Mouse (Mus musculus): Measurements from ENCODE around the gene Gm39653.
"Not testable (repeated sequence)": the region's sequence is repeated elsewhere in the genome, so short reads cannot be mapped to it uniquely, and the experiment has no call there.

Gm39653 gene

DNA sequence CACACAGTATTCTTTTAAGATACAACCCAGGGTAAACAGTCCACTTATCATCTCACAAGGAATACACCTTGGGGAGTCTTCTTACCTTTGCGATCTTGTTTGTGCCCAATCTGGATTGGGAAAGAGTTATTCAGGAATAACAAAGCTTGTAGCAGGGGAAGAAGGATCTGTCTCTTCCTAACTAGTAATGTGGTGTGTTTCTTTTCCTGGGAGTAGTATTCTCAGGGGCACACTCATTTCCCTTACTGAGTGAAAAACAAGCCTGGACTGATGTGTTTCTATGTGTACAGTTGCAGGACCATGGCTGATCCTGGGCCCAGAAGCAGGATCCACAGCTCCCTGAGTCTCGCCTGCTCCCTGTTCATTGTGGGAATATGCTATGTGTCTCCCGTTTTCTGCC, at the start of gene Gm39653:
TSS of gene Gm39653 (plus strand) at position 301 of the 400 bp plus-strand sequence.
- DNase-seq (ENCODE audit: low spot score) = no peak

DNA sequence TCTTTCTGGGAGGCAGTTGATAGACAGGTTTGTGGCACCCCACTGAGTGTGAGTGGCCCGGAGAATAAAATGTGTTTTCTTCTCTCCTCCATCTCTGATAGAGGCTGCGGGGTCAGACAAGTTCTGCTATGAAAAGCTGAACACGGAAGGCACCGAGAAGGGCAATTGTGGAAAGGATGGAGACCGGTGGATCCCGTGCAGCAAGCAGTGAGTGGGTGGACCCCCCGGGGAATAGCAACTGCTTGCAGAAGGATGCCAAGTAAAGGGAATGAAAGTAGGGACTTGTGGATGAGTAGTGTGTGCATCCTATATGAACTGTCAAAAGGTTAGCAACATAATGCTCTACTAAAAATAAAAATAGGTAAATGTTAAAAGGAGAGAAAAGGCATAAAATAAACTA, 49.3 kb upstream of the Gm39653 start:
- no peak for DNase-seq (ENCODE audit: low spot score)

DNA sequence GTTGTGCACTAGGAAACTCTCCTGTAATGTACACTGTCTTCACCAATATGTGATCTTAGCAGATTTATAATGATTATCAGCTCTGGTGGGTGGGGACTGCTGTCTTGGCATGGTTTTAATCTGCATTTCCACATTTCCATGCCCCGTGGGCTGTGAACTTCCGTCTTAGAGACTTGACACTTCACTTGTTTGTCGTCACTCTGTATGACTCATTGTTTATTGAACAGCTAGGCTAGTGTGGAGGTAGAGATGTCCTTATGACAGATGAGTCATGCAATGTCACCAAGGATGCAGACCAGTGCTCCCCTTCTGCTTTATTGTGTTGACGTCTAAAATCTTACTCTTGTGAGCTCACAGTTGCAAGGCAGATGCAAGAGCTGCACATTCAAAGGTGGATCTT, 48.7 kb upstream of the Gm39653 start:
- no peak for DNase-seq (ENCODE audit: low spot score)

DNA sequence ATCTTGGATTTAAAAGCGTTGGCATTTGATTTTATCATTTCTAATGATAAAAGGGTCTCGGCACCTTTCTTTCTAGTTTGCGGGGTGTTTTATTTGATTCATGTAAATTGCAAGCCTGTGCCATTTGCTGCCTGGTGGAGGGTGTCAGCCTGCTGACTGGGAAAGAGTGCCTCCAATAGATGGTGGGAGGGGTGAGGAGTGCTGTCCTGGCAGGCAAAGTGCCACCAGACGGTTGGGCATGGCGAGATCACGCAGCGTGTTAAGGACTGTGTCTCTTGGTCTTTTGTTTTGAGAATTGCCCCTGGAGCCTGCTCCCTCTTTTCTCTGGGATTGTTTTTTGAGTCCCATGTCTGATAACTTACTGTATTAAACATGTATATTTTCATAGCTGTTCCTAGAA, 43.5 kb upstream of the Gm39653 start:
- DNase-seq (ENCODE audit: low spot score) = no peak

DNA sequence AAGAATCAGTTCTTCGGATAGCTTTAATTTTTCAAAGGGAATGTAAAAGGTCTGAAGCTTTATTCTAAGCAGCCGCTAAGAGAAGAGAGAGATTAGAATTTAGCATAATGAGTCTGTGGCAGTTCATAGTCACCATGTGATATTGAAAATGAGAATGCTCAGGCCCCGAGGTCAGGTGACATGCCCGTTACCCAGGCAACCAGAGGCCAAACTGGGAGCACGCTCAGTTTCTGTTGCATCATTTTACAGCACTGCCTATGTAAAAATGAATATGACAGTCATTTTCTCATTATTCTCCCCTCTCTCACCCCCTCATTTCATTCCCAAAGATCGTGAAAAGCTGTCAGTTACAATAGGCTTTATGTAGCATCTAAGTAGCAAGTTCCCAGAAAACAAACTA, 42.3 kb upstream of the Gm39653 start:
- no peak for DNase-seq (ENCODE audit: low spot score)

DNA sequence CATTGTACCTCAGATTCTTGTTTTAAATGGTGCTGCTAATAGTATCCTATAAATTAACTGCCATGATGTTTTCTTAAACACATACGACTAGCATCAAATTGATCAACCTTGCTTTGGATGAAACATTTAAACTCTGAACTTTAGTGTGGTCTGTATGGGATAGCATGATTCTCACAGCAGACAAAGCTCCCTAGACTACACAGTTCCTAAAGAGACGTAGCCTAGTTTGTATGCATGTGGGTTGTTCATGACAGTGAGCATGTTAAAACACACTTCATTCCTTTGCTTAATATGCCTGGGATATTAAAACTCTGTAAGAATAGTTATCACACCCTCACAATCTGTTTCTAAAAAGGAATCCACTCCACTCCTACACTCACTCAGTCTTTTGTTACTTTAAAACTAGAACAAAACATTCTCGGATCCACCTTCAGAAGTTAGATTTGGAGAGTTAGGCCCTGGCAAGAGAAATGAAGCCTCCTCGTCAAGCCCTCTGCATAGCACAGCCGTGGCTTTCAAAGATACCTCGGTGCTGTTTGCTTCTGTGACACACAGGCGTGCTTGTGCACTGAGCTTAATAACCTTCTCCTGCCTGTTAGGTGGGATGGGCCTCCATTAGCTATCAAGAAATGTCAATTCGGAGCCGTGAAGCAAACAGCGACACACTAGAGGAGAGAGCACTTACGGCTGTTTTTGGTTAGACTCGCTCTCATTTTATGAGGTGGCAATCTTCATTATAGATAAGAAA, 41.7 kb upstream of the Gm39653 start:
- no peak for DNase-seq (ENCODE audit: low spot score)

DNA sequence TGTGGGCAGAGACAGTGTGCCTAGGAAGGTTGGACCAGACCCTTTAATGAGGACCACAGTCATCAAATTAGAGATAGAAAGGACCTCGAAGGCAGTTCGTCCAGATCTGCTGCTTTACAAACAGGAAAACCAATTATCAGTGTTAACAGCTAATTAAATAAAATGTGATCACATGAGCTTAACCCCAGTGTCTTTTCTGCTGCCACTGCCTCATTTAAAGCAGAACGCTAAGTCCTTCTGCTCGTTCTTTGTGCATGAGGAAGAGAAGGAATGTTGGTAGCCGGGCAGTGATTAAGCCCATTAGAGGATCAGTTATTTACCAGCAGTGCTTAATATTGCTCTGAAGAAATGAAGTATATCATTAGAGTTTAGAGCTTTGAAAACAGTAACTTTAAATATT, 39.0 kb upstream of the Gm39653 start:
- no peak for DNase-seq (ENCODE audit: low spot score)

DNA sequence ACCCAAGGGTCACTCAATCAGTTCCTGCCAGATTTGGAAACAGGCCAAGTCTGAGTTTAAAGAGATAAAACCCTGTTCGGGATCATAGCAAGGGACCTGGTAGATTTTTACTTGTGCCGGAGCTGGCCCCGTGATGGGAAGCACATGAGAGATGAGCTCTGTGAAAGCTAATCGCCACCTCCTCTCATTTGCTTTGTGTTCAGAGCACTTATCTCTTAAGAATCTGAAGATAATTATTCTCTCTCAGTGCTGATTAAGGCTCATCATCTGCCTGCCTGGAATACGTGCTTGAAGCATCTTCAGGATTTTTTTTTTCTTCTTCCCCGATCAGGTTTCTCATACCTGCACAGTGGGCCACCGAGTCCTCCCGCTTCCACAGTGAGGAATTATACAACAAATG, 36.6 kb upstream of the Gm39653 start:
- DNase-seq (ENCODE audit: low spot score) = no peak

DNA sequence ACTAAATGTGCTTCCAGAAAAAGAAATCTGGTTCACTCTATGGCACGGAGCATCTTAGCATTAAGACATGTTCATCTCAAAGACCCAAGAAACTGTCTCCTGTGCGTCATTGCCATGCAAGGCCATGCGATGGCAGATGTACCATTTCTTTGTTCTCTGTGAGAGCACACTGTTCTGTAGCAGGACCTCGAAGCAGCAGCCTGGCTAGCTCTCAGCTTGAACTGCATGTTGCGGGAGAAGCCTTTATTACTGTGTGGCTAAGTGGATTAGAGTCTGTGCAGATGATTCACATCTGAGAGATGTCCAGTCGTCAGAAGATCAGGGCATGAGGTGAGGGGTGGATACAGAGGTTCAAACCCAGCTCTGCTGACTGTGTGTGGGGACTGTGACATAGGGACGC, 28.9 kb upstream of the Gm39653 start:
- DNase-seq (ENCODE audit: low spot score) = no peak

DNA sequence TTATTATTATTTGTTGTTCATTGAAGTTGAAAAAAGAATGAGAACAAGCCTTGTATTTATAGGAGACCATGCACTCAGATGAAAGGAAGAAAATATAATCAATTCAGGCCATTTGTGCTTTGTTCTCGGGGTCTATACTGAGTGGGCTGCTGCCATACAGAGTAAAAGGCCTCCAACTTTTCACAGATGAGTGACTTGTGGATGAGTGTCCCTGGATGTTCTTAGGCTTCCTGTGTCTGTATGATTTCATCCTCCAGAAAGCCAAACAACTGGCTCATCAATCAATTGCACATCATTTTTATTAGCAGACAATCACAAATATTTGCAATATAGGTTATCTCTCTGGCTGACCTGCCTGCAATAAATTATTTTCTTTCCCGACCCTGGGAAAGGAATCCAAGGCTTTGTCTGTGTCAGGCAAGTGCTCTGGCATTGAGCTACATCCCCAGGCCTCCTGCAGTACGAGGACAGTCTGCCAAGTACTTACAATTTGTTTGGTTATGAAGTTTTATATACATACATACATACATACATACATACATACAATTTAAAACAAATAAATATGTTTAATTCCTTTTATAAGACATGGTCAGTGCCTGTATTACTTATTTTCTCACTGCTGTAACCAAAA, 11.8 kb upstream of the Gm39653 start:
- no peak for DNase-seq (ENCODE audit: low spot score)

DNA sequence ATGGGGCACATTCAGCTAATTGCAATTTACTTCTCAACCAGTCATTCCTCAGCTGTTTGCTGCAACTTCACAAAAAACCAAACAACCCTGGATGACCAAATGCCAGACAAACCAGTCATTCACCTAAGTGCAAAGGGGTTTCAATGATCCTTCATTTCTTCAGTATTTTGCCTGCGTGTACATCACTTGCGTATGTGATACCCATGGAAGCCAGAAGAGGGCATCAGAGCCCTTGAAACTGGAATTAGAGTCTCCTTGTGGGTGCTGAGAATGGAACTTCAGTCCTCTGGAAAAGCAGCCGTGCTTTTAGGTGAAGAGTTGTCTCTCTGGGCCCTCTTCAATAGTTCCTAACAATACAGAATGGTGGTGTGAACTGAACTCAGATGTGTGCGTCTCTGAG, 6.2 kb upstream of the Gm39653 start:
- no peak for DNase-seq (ENCODE audit: low spot score)

DNA sequence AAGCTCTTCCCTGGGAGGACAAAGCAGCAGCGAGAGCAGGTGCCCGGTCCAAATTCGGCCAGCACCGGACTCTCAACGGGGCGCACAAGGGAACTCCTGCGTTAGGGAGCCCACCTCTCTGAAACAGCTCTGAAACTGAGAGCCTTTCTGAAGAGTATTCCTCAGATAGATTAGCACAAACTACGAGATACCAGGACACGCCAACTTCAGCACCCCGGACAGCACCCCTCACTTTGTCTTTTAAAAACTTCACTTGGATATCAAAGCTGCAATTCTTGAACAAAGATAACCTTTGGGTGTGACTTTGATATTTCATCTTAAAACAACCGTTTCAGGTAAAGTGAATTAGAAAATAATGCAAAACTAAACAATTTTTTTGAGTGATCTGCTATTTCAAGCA, 1.2 kb upstream of the Gm39653 start:
- DNase-seq (ENCODE audit: low spot score) = peak; percentile 1

DNA sequence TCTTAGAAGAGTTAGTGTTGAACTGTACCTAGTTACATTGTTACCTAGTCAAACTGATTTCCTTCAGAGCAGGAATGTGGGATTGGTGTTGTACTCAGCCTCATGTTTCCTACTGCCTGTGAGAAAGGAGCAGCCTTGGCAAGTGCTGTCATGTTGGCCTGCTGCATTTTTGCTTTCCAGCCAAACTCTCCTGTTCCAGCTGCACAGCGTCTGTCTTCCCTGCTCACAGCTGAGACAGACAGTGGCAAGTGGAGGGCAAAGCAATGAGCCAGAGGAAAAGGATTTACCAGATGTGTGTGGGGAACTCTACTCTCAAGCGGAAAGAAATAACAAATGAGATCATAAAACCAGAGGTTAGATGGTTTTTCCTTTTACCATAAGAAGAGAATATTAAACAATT, 12.4 kb downstream of the Gm39653 start:
- DNase-seq (ENCODE audit: low spot score) = no peak

DNA sequence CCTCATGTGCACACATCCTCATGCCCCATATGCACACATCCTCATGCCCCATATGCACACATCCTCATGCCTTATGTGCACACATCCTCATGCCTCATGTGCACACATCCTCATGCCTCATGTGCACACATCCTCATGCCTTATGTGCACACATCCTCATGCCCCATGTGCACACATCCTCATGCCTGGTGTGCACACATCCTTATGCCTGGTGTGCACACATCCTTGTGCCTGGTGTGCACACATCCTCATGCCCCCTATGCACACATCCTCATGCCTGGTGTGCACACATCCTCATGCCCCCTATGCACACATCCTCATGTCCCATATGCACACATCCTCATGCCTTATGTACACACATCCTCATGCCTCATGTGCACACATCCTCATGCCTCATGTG, 14.6 kb downstream of the Gm39653 start:
- DNase-seq (ENCODE audit: low spot score) = not testable (repeated sequence)

DNA sequence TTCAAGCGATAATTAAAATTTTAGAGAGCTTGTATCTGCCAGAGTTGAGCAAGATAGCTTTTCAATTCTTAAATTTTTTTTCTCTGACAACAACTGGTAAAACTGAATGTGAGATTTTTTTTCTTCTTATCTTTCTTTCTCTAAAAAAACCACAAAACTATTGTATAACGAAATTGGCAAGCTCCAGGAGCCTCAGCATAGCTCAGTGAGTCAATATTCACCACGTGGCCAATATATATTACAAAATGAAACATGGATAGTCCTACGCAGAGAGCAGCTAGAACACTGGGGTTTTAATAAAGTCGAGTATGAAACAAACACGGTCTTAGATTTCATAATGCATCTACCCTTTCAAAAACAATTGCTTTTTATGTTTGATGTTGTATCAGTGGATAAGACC, 24.2 kb downstream of the Gm39653 start:
- DNase-seq (ENCODE audit: low spot score) = no peak

DNA sequence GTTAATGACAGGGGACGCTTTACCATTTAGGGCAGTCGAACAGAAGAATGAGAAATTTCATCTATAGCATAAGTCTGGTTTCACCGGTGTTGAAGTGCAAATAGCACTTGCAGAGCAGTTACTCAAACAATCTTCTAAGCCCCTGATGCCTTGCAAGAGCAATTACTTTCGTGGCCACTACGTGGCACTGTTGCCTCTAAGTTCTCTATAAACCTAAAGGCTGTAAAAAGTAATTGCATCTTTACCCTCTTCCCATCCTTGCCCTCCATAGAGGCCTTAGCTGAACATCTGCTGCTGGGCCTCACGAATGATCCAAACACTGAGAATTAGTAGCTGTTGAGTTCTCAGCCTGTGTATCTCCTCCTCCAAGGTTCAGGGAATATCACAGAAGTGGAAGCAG, 42.2 kb downstream of the Gm39653 start:
- DNase-seq (ENCODE audit: low spot score) = peak; percentile 54

DNA sequence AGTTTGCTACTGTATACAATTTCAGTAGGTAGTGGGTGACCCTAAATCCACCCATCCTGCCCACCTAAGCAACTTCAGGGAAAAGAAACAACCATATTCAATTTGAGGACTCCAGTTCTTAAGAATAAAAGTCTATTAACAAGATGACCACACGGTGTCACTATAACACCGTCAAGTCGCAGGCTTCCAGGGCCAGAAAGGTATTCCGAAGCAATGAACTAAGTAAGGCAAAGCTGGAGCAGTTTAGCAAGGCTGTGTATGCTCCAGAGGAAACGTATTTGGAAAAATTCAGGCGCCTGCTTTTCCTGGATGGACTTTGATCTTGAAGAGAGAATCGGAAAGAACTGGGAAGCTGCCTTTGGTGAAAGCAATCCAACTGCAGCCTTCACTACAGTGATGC, 43.8 kb downstream of the Gm39653 start:
- peak; percentile 44 for DNase-seq (ENCODE audit: low spot score)

DNA sequence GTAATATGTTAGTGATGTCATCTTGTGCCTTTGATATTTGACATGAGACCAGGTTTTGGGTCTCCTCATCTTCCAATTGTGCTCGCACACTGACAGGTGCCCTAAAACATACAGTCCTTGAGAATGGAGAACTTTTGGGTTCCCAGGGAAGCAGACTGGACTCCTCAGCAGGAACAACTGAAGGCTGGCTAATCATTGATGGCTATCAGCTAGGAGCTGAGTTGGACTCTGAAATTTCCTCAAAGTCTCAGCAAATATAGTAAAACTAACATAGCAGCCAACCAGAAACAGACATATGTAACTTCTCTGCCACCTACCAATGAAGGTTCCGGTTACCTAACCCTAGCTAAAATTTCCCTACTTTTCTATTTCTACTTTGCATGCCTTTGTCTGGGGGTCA, 50.3 kb downstream of the Gm39653 start:
- no peak for DNase-seq (ENCODE audit: low spot score)

DNA sequence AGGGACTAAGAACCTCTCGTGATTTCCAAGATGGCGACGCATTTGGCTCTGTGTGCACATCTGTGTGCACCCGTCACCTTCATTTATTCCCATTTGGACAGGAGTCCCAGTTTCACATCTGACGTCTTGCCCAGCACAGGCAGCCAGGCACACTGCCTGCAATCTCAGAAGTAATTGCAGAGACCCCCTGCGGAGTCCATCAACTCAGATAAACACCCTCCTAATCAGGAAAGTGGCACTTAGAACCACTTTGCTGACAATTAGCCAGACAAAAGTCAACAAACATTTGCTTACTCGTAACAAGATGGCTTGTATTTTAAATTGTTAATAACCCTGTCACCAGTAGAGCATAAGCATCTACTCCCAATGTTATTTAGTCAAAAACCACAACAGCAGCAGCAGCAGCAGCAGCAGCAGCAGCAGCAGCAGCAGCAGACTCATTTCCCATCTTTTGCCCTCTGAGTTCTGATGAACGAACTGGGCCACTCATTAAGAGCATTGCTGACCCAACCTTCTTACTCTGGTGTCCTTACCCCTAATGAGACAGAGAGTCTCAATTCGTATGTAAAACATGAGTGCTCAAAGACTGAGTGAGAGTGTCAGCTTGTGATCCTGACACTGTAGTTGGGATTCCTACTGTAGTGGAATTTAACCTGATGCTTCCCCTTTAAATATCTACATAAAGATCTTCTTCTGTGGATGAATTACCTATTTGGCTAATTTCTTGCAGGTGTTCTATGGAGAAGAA, 51.6 kb downstream of the Gm39653 start:
- no peak for DNase-seq (ENCODE audit: low spot score)

DNA sequence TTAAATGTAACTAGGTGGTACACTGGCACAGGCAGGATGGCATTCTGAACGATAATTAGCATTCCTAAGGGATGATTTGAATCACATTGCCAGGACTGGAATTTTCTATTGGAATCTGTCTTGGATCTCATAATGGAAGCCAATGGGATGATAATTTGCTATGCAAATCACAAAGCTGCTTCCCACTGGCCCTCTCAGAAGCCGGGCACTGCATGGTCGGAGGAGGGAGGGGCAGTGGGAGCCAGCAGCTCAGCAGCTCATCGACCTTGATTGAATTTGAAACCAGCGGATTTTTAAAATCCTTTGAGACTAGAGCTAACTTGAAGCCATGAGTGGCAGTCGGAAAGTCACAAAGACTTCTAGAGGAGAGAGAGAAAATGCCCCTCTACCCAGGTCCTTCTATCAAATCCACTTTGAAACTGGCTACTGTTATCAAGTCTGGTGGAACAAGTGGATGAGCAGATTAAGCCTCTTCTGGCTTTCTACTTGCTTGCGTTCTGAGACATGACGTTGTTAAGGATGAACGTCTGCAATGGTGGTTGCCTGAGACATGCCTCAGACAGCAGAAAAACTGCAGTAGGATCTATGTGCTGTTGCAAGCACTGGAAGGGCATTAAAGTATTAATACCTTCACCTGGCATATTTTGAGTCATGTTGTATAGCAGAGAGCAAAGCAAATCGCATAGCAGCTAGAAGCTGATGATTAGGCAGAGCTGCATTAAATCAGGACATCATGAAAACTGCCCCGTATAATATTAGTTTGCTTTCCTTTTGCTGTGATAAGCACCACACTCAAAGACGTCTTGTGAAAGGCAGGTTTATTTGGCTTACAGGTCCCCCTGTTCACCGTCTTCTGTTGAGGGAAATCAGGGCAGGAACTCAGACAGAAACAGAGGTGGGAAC, 52.4 kb downstream of the Gm39653 start:
- no peak for DNase-seq (ENCODE audit: low spot score)

DNA sequence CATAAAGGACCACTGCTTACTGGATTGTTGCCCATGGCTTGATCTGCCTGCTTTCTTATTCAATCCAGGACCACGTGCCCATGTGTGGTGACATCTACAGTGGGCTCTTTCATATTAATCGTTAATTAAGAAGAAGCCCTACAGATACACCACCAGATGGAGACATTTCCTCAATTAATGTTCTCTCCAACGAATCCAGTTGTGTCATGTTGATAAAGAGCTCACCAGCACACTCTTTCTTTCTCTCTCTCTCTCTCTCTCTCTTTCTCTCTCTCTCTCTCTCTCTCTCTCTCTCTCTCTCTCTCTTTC, 53.0 kb downstream of the Gm39653 start:
- DNase-seq (ENCODE audit: low spot score) = peak; percentile 7

All from c-Kit-positive CD71-positive TER-119-positive erythroid progenitor cells, embryonic 14.5 days (primary cell).